Mouse (Mus musculus) urinary bladder, adult 18-20 months (tissue): Measurements from ENCODE around the gene Noxred1.
A peak's percentile ranks its signal among the peaks of the same experiment; 100 is the strongest.
"Not testable (repeated sequence)": the region's sequence is repeated elsewhere in the genome, so short reads cannot be mapped to it uniquely, and the experiment has no call there.

ENCODE experiments used
- DNase-seq, 2 experiments: peaks; one replicate each; pipeline ENCODE4 v3.0.0; 2022; ENCODE audit warnings: low spot score in 2 of 2, mixed read lengths in 2 of 2

The Noxred1 gene

GRCm38 (mm10) chr12:87238632-87239031 lies at the start of gene Noxred1:
Gene Noxred1, minus strand, starts transcription at chr12:87238732.
- no peak for DNase-seq

GRCm38 (mm10) chr12:87284726-87285125 lies 46.2 kb upstream of the Noxred1 start:
- no peak for DNase-seq

GRCm38 (mm10) chr12:87284268-87284667 lies 45.7 kb upstream of the Noxred1 start:
- no peak for DNase-seq

GRCm38 (mm10) chr12:87283706-87284105 lies 45.2 kb upstream of the Noxred1 start:
- DNase-seq, result no peak

- no peak for DNase-seq
Measured at GRCm38 (mm10) chr12:87282743-87283142, 44.2 kb upstream of the Noxred1 start.

GRCm38 (mm10) chr12:87281766-87282165 lies 43.2 kb upstream of the Noxred1 start:
- no peak for DNase-seq

- no peak for DNase-seq
Measured at GRCm38 (mm10) chr12:87279879-87280278, 41.3 kb upstream of the Noxred1 start.

GRCm38 (mm10) chr12:87279350-87279749 lies 40.8 kb upstream of the Noxred1 start:
- no peak for DNase-seq

- DNase-seq, result no peak
Measured at GRCm38 (mm10) chr12:87278118-87278730, 39.7 kb upstream of the Noxred1 start.

- DNase-seq, result not testable (repeated sequence)
Measured at GRCm38 (mm10) chr12:87277251-87277650, 38.7 kb upstream of the Noxred1 start.

- DNase-seq, result no peak
Measured at GRCm38 (mm10) chr12:87274853-87275831, 36.6 kb upstream of the Noxred1 start.

GRCm38 (mm10) chr12:87267682-87268081 lies 29.1 kb upstream of the Noxred1 start:
- no peak for DNase-seq

GRCm38 (mm10) chr12:87266827-87267603 lies 28.5 kb upstream of the Noxred1 start:
- no peak for DNase-seq

GRCm38 (mm10) chr12:87266108-87266826 lies 27.7 kb upstream of the Noxred1 start, which contains the start of the genes Vipas39 and Ahsa1:
Gene Vipas39, minus strand, starts transcription at chr12:87266256.
Gene Ahsa1, plus strand, starts transcription at chr12:87266479.
- peak; percentile 73 to 83 for DNase-seq

GRCm38 (mm10) chr12:87265444-87265843 lies 26.9 kb upstream of the Noxred1 start:
- no peak for DNase-seq

GRCm38 (mm10) chr12:87260562-87260961 lies 22.0 kb upstream of the Noxred1 start:
- DNase-seq, result no peak

- DNase-seq, result no peak
Measured at GRCm38 (mm10) chr12:87256629-87257028, 18.1 kb upstream of the Noxred1 start.

- DNase-seq, result no peak
Measured at GRCm38 (mm10) chr12:87253878-87254277, 15.3 kb upstream of the Noxred1 start.

GRCm38 (mm10) chr12:87250161-87250560 lies 11.6 kb upstream of the Noxred1 start:
- DNase-seq, result no peak

GRCm38 (mm10) chr12:87236882-87237483 lies 1.5 kb downstream of the Noxred1 start:
- DNase-seq, result no peak

GRCm38 (mm10) chr12:87230379-87230895 lies 8.1 kb downstream of the Noxred1 start:
- no peak for DNase-seq
